Mouse (Mus musculus) liver, postnatal 0 days (tissue): ENCODE measurements around the gene Abcd3. TPM values are rescaled to one million over a fixed set of nuclear protein-coding genes. Genes with fewer than 3 reads are reported as not detected.
A peak's percentile ranks its signal among the peaks of the same experiment; 100 is the strongest.
"Not testable (repeated sequence)": the region's sequence is repeated elsewhere in the genome, so short reads cannot be mapped to it uniquely, and the experiment has no call there.

ENCODE experiments used
- ATAC-seq: fragments of 200-750 bp; cut with Nextera tagmentation; 2 replicates; pipeline ENCODE4 v1.8.0; 2017; ENCODE audit warnings: mild to moderate bottlenecking, moderate library complexity
- DNase-seq: peaks from one replicate; pipeline ENCODE4 v3.0.0-alpha.2; 2016
- H3K27ac ChIP-seq: fragments of 300-500 bp; sonication (generic); 2 replicates; pipeline ENCODE4 v1.5.1; 2014; ENCODE audit warnings: antibody characterized with exemption, moderate library complexity, mild to moderate bottlenecking, low read depth
- H3K27me3 ChIP-seq: fragments of 300-500 bp; sonication (generic); 2 replicates; pipeline ENCODE4 v1.6.1; 2014; ENCODE audit warnings: low read length, control low read depth, mixed read lengths; ENCODE audit not compliant: insufficient read depth
- H3K36me3 ChIP-seq: fragments of 300-500 bp; sonication (generic); replicated peaks from 2 replicates; pipeline ENCODE4 v1.6.1; 2014; ENCODE audit warnings: mild to moderate bottlenecking, control low read depth, low read length, moderate library complexity, mixed read lengths; ENCODE audit not compliant: insufficient read depth
- H3K4me1 ChIP-seq: fragments of 300-500 bp; sonication (generic); 2 replicates; pipeline ENCODE4 v1.6.1; 2014; ENCODE audit warnings: antibody characterized with exemption, mild to moderate bottlenecking, control low read depth; ENCODE audit not compliant: insufficient read depth
- H3K4me2 ChIP-seq: fragments of 300-500 bp; sonication (generic); 2 replicates; pipeline ENCODE4 v1.6.1; 2014; ENCODE audit warnings: low read depth, mild to moderate bottlenecking, low read length, moderate library complexity, mixed read lengths
- H3K4me3 ChIP-seq: fragments of 300-500 bp; sonication (generic); 2 replicates; pipeline ENCODE4 v1.5.1; 2014; ENCODE audit warnings: low read depth, low read length
- H3K9ac ChIP-seq: fragments of 300-500 bp; sonication (generic); replicated peaks from 2 replicates; pipeline ENCODE4 v1.6.1; 2014; ENCODE audit warnings: mild to moderate bottlenecking, moderate library complexity
- H3K9me3 ChIP-seq: fragments of 300-500 bp; sonication (generic); 2 replicates; pipeline ENCODE4 v1.6.1; 2016; ENCODE audit warnings: mild to moderate bottlenecking, control low read depth, low read length, mixed read lengths
- CTCF ChIP-seq: sonication (generic); IDR thresholded peaks from 2 replicates; pipeline ENCODE4 v1.5.1; 2016; ENCODE audit warnings: antibody characterized with exemption, low read depth
- EP300 ChIP-seq: IDR thresholded peaks from 2 replicates; pipeline ENCODE4 v1.6.1; 2016; ENCODE audit warnings: antibody characterized with exemption, low read depth, mild to moderate bottlenecking
- WGBS: fragments of 180-500 bp; shearing (Covaris S2); extraction: QIAGEN DNeasy Blood & Tissue Kit; methylation state at CpG from one replicate; pipeline ENCODE4 v1.1.7; 2014; ENCODE audit not compliant: insufficient replicate concordance; 5-methylcytosine and 5-hydroxymethylcytosine counted together
- polyA plus RNA-seq: library from polyadenylated mRNA; unstranded; fragments of >200 nt; fragmentation: Nextera tagmentation; extraction: Ambion mirVana; gene quantifications from 2 replicates; pipeline ENCODE4 v1.2.1, GENCODE M21; 2015

Gene Abcd3
- polyA plus RNA-seq, 1 experiment from 2014 or later = 148 TPM

DNA sequence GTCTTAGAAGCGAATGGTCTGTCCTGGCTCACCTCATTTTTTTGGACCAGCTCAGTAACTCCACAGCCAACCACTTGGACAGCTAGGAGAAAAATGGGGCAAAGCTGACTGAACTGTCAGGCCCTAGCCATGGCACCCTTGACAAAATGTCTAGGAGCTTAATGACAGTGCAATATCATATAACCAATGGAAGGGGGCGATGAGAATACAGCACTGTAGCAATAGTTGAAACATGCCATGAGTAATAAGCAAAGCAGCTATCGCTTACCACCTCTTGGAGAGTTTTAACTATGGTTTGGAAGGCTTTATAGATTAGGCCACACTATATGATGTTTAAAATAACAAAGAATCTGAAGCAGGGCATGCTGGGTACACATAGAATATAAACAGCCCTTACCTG is 46.3 kb downstream of the Abcd3 start:
- 88% methylated on average over 3 of the region's 3 CpGs for WGBS
- ATAC-seq (no peak), DNase-seq (no peak)
- H3K27ac ChIP-seq = no peak overlapping the region
- H3K4me2 ChIP-seq = no peak overlapping the region
- no peak overlapping the region for H3K4me3 ChIP-seq
- peaks cover 55% of the 10 kb centered on the region for H3K36me3 ChIP-seq
- no peaks in the 10 kb centered on the region for H3K4me1 ChIP-seq
- TF ChIP-seq EP300 = no peak
- TF ChIP-seq CTCF = no peak
- H3K27me3 ChIP-seq = no peaks in the 10 kb centered on the region
- H3K9ac ChIP-seq = no peak overlapping the region
- no peaks in the 10 kb centered on the region for H3K9me3 ChIP-seq

DNA sequence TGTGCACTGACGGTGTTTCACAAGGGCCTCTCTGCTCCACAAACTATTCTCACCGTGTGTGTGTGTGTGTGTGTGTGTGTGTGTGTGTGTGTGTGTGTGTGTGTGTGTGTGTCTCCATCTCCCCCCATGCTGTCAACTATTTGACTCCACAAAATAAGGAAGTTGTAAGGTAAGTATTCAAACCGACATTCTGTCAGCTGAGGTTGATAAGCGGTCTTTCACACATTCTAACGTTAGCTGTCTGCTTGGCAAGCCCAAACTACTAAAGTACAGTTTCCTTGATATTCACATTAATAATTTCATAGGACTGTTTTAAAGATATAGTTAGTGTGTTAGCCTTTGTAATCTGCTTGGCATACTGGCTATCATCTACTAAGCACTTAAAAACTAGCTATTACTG is 48.3 kb downstream of the Abcd3 start:
- no peak for ATAC-seq
- no peak for DNase-seq
- TF ChIP-seq EP300 (no peak), CTCF (no peak)
- H3K27ac ChIP-seq = no peak overlapping the region
- H3K9ac ChIP-seq = no peak overlapping the region
- H3K27me3 ChIP-seq = no peaks in the 10 kb centered on the region
- no peaks in the 10 kb centered on the region for H3K4me1 ChIP-seq
- no peak overlapping the region for H3K4me3 ChIP-seq
- H3K4me2 ChIP-seq = no peak overlapping the region
- WGBS = 48% methylated on average over 5 of the region's 5 CpGs
- H3K36me3 ChIP-seq = peaks cover 54% of the 10 kb centered on the region
- H3K9me3 ChIP-seq = no peaks in the 10 kb centered on the region

DNA sequence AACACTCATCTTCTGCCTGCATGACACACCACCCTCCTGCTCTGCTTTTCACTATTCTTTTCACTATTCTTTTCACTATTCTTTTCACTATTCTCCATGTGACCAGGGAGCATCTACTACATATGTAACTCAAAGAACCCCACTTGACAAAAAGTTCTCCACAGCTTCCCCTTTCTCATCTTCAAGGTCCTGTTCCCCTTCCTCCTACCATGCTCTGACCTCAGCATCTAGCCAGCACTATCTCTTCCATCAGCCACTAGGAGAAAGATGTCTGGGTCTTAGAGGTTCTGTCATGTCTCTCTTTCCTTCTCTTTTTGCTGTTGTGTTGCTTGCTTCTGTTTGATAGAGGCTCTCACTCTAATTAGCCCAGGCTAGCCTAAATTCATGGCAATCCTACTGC is 49.1 kb downstream of the Abcd3 start:
- H3K4me3 ChIP-seq = no peak overlapping the region
- peaks cover 49% of the 10 kb centered on the region for H3K36me3 ChIP-seq

DNA sequence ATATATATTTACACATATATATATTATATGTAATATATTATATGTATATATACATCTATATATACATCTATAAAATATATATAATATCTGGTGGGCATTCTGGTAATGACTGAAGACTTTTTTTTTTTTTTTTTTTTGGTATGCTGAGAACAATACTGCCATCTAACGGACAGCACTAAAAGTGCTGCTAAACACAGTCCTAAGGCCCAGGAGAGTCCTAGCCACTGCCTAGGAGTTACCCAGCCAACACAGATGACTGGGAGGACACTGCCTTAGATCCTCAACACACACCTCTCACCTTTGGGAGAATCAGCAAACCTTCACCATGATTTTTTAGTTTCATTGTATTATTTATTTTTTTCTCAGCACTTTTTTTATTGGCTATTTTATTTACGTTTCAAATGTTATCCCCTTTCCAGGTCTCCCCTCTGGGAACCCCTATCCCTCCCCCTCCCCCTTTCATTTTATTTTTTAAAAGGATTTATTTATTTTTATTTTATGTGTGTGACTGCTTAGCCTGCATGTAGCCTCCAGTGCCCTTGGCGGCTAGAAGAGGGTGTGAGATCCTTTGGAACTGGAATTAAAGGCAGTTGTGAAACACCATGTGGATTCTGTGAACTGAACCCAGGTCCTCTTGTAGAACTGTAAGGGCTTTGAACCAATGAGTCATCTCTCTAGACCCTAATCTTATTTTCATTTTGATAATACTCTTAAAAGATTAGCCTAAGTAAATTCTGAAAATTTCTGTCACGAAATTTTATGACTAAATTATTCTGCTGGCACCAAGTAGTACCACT is 52.8 kb downstream of the Abcd3 start:
- H3K36me3 ChIP-seq = peaks cover 35% of the 10 kb centered on the region
- H3K4me2 ChIP-seq = no peak overlapping the region
- no peak overlapping the region for H3K27ac ChIP-seq
- TF ChIP-seq CTCF = peak; percentile 57
- TF ChIP-seq EP300 = no peak
- no peaks in the 10 kb centered on the region for H3K4me1 ChIP-seq
- H3K4me3 ChIP-seq = no peak overlapping the region
- H3K9ac ChIP-seq = no peak overlapping the region
- DNase-seq = no peak
- WGBS = 57% methylated on average over 4 of the region's 4 CpGs
- H3K9me3 ChIP-seq = no peaks in the 10 kb centered on the region
- no peaks in the 10 kb centered on the region for H3K27me3 ChIP-seq
- ATAC-seq = peak; percentile 65

More for the DNA sequence above, 49.1 kb downstream of the Abcd3 start:
- ATAC-seq = no peak
- Histone ChIP-seq H3K27me3 (no peaks in the 10 kb centered on the region), H3K9ac (no peak overlapping the region), H3K4me2 (no peak overlapping the region), H3K27ac (no peak overlapping the region), H3K9me3 (no peaks in the 10 kb centered on the region), H3K4me1 (no peaks in the 10 kb centered on the region)
- no peak for DNase-seq
- TF ChIP-seq EP300 = no peak
- TF ChIP-seq CTCF = no peak

DNA sequence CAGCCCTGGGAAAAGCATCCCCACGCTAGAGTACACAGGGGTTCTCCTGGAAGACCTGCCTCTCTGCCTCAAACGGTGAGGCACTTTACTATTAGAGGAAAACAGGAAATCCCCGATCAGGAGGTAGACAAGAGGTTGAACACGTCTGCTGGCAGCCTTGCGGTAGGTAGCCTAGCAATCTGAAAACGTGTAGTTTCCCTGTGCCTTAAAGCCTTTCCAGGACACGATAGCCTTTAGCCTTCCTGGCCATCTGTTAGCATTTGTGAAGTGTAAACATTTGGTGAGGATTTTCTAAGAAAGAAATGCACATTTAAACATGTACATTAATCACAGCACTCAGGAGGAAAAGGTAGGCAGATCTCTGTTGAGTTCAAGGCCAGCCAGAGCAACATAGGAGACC is 56.7 kb downstream of the Abcd3 start:
- no peak overlapping the region for H3K4me3 ChIP-seq
- H3K4me2 ChIP-seq = no peak overlapping the region
- H3K27me3 ChIP-seq = no peaks in the 10 kb centered on the region
- WGBS = 35% methylated on average over 7 of the region's 7 CpGs
- no peak overlapping the region for H3K27ac ChIP-seq
- peaks cover 14% of the 10 kb centered on the region; the same call in 1 of the 2 replicates for H3K36me3 ChIP-seq
- H3K9ac ChIP-seq = no peak overlapping the region
- no peak for DNase-seq
- TF ChIP-seq CTCF (no peak), EP300 (no peak)
- ATAC-seq = no peak
- no peaks in the 10 kb centered on the region for H3K9me3 ChIP-seq
- no peaks in the 10 kb centered on the region for H3K4me1 ChIP-seq

DNA sequence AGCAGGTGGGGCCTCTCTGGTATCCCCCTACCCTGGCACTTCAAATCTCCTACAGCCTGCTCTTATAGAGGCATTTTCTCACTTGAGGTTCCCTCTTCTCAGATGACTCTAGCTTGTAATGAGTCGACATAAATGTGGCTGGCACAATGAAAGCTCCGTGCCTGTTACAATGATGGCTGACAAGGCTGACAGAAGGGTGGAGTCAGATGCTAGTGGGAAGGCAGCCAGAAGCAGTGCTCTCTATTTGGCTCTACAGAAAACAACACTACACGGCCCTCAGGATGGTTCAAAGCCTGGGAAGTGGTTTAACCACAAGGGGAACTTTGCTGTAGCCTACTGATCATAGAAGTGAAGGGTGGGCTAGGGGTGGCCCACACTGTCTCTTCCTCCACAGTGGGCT is 60.0 kb downstream of the Abcd3 start:
- DNase-seq = no peak
- Histone ChIP-seq H3K27ac (no peak overlapping the region), H3K9me3 (no peaks in the 10 kb centered on the region), H3K4me2 (no peak overlapping the region), H3K27me3 (no peaks in the 10 kb centered on the region), H3K36me3 (0 out of 2 replicates have a peak, but pooled peaks cover under 1% of the 10 kb centered on the region), H3K4me1 (no peaks in the 10 kb centered on the region), H3K4me3 (no peak overlapping the region), H3K9ac (no peak overlapping the region)
- no peak for ATAC-seq
- no peak for TF ChIP-seq CTCF
- no peak for TF ChIP-seq EP300
- WGBS = 22% methylated on average over 3 of the region's 3 CpGs

DNA sequence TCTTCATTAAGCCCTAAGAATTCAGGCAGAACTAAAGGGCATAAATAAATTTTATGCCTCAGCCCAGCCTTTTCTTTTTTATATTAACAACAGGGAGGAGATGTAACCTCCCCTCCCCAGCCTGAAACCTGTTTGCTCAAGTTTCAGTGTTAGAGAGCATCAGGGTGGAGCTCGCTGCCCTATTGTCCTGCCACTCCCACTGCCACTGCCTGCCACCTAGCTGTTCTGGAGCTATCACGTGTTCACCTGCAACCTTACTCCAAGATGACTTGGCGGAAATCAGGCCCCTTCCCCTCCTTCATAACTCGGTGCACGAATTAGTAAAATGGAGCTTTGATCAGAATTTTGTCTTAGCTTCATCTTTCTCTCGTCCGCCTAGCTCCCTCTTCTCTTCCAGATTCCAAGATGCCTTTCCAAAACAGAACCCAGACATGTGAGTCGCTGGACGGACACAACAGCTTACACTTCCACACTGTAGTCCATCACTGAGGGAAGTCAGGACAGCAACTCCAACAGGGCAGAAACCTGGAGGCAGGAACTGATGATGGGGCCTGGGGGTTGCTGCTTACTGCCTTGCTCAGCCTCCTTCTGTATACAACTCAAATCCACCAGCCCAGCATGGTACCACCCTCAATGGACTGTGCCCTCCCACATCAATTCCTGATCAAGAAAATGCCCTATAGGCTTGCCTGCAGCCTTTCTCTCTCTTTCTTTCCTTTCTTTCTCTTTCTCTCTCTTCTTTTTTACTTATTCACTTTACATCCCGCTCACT is 60.6 kb downstream of the Abcd3 start:
- not testable (repeated sequence) for H3K4me2 ChIP-seq, H3K9ac ChIP-seq, DNase-seq, H3K4me3 ChIP-seq, ATAC-seq, H3K9me3 ChIP-seq, H3K36me3 ChIP-seq, H3K4me1 ChIP-seq, H3K27ac ChIP-seq, H3K27me3 ChIP-seq
- WGBS = 75% methylated on average over 10 of the region's 10 CpGs

DNA sequence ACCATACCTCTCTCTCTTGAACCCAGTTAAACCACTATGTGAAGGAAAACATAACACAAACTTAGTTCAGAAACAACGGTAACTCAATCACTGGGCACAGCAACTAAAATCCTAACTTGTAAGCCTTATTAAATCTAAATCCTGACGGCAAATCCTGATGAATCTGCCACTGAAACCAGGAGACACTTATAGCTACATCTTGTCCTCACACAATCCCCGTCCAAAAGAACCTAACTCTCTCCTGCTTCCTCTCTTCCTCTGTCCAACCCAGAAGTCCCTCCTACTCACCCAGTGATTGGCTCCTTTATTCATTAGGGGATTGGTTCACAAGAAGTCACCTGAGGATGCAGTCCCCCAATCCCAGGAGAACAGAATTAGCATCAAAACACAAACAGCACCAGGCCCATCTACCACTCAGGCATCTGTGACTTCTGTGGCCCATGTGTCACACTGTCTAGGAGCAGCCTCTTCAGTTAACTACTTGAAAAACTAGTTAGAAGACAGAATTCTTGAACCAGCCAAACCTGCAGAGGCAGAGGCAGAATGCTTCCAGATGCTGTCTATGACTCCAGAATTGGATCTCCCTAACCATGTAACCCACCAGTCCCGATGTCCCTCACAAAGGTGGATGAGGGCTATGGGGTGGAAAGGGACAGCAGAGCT is 73.8 kb downstream of the Abcd3 start:
- H3K4me2 ChIP-seq, H3K9ac ChIP-seq, H3K4me1 ChIP-seq, ATAC-seq, H3K27me3 ChIP-seq, H3K36me3 ChIP-seq, H3K9me3 ChIP-seq, DNase-seq, H3K4me3 ChIP-seq, H3K27ac ChIP-seq: not testable (repeated sequence)
- WGBS = 76% methylated on average over 4 of the region's 4 CpGs
